Mouse (Mus musculus) left cerebral cortex, postnatal 10 days (tissue): Measurements from ENCODE around the gene Tacc2. TPM values are rescaled to one million over a fixed set of nuclear protein-coding genes. Genes with fewer than 3 reads are reported as not detected.

ENCODE experiments used
- DNase-seq, 2 experiments: peaks; one replicate each; pipeline ENCODE4 v3.0.0; 2021 to 2022; ENCODE audit warnings: low spot score in 2 of 2, mixed read lengths in 1 of 2; ENCODE audit errors: extremely low spot score in 1 of 2
- intact Hi-C: fragments of 180-260 bp; cut with DNase I; formaldehyde crosslinking; loops from one replicate; pipeline ENCODE4 v1.15.1; 2025
- total RNA-seq, 2 experiments: library from RNA; stranded (reverse); gene quantifications; 2 replicates each; pipeline ENCODE4 v1.2.3; 2021

Tacc2 gene
- total RNA-seq, 2 experiments from 2014 or later = 79.4 to 81.9 TPM

GRCm38 (mm10) chr7:130732908-130733307 lies 155.7 kb downstream of the Tacc2 start:
- intact Hi-C loops = no loop called here
- no peak for DNase-seq

- no peak for DNase-seq
- intact Hi-C loops = no loop called here
Observed at GRCm38 (mm10) chr7:130733423-130733822, 156.2 kb downstream of the Tacc2 start.

- intact Hi-C loops = no loop called here
Observed at GRCm38 (mm10) chr7:130734195-130734787, 157.1 kb downstream of the Tacc2 start.

GRCm38 (mm10) chr7:130741099-130741498 lies 163.9 kb downstream of the Tacc2 start:
- intact Hi-C loops = no loop called here
- no peak for DNase-seq

More at GRCm38 (mm10) chr7:130734195-130734787, 157.1 kb downstream of the Tacc2 start:
- no peak for DNase-seq

- intact Hi-C loops = no loop called here
- no peak for DNase-seq
Observed at GRCm38 (mm10) chr7:130743239-130744025, 166.2 kb downstream of the Tacc2 start.

- no peak for DNase-seq
- intact Hi-C loops = no loop called here
Observed at GRCm38 (mm10) chr7:130749165-130749564, 171.9 kb downstream of the Tacc2 start.

- DNase-seq = peak in 1 of 2 experiments; percentile 49
- intact Hi-C loops = loop anchor here (5.0 to 10.0 kb wide), 2 partner anchors 59 to 1096 kb away; no protein-coding TSS in a partner anchor
Observed at GRCm38 (mm10) chr7:130750752-130751490, 173.7 kb downstream of the Tacc2 start.

GRCm38 (mm10) chr7:130751678-130752077 lies 174.4 kb downstream of the Tacc2 start:
- intact Hi-C loops = loop anchor here (5.0 to 10.0 kb wide), 2 partner anchors 59 to 1097 kb away; no protein-coding TSS in a partner anchor
- DNase-seq = no peak

GRCm38 (mm10) chr7:130754790-130755189 lies 177.6 kb downstream of the Tacc2 start:
- no peak for DNase-seq
- intact Hi-C loops = loop anchor here (5.0 to 10.0 kb wide), 2 partner anchors 62 to 1100 kb away; no protein-coding TSS in a partner anchor

GRCm38 (mm10) chr7:130756343-130756835 lies 179.2 kb downstream of the Tacc2 start:
- intact Hi-C loops = loop anchor here (10.0 kb wide), 1 partner anchor 1102 kb away; no protein-coding TSS in a partner anchor
- no peak for DNase-seq

GRCm38 (mm10) chr7:130757326-130757865 lies 180.2 kb downstream of the Tacc2 start:
- intact Hi-C loops = loop anchor here (10.0 kb wide), 1 partner anchor 1103 kb away; no protein-coding TSS in a partner anchor
- DNase-seq = no peak

GRCm38 (mm10) chr7:130762071-130762897 lies 185.0 kb downstream of the Tacc2 start:
- DNase-seq = peak; percentile 75 to 80
- intact Hi-C loops = loop anchor here (5.0 kb wide), 2 partner anchors 90 to 230 kb away; no protein-coding TSS in a partner anchor

- DNase-seq = no peak
- intact Hi-C loops = loop anchor here (5.0 kb wide), 2 partner anchors 92 to 232 kb away; no protein-coding TSS in a partner anchor
Observed at GRCm38 (mm10) chr7:130764160-130764559, 186.9 kb downstream of the Tacc2 start.

- intact Hi-C loops = no loop called here
- DNase-seq = no peak
Observed at GRCm38 (mm10) chr7:130766411-130767170, 189.4 kb downstream of the Tacc2 start.

- intact Hi-C loops = no loop called here
- DNase-seq = no peak
Observed at GRCm38 (mm10) chr7:130768151-130768550, 190.9 kb downstream of the Tacc2 start.

GRCm38 (mm10) chr7:130770707-130771106 lies 193.5 kb downstream of the Tacc2 start:
- peak; percentile 61 to 83 for DNase-seq
- intact Hi-C loops = loop anchor here (5.0 to 10.0 kb wide), 2 partner anchors 147 to 284 kb away; no protein-coding TSS in a partner anchor
